In the genomic region with DNA sequence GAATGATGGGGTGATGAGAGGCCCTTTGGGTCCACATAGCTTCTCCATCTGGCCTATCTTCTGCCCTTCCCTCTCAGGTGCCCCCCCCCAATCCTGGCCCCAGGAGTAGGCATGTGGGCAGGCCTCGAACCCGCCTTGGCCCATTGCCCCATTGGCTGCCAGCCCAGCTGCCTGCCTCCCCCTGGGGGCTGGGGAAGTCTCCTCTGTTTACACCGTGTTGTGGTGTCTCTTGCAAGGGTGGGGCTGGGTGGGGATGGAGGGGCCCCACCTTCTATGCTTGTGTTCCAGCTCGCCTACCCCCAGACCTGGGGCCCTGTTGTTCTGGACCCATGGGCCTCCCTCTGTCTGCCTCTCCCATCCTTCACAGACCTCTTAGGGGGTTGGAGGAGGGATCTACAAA, we compare ENCODE assay signal across 12 mouse cellular contexts. TPM values are rescaled to one million over a fixed set of nuclear protein-coding genes. Genes with fewer than 3 reads are reported as not detected.
A peak's percentile ranks its signal among the peaks of the same experiment; 100 is the strongest.
DNase-seq lines count a peak whose midpoint lies in the region; ATAC-seq lines count a peak whose summit lies in the region.
"Had no signal": no experiment of that assay in that cellular context is flagged by ENCODE, and none has a peak within 500 bp of the region (broad histone marks: within the 10 kb centered on the region; RNA-seq: fewer than 3 reads in every experiment).

No protein-coding gene starts in this region.

- intact Hi-C loops in left cerebral cortex, postnatal 4 days (cut with DNase I): no loop called here

- H3K4me3 ChIP-seq in heart, embryonic 10.5 days: no peak overlapping the region
- H3K4me3 ChIP-seq in embryonic facial prominence, embryonic 15.5 days (replicated peaks): no peak overlapping the region
- H3K4me3 ChIP-seq in lung, embryonic 16.5 days (ENCODE audit: low read length): no peak overlapping the region

- 64% methylated on average over 4 of the region's 4 CpGs for WGBS in heart, embryonic 10.5 days
- 30% methylated on average over 4 of the region's 4 CpGs for WGBS in embryonic facial prominence, embryonic 15.5 days
- 32% methylated on average over 4 of the region's 4 CpGs for WGBS in lung, embryonic 16.5 days

- H3K36me3 ChIP-seq in heart, embryonic 10.5 days: peaks cover 12% of the 10 kb centered on the region; the same call in 1 of the 2 replicates
- H3K36me3 ChIP-seq in embryonic facial prominence, embryonic 15.5 days: peaks cover 16% of the 10 kb centered on the region; the same call in 1 of the 2 replicates
- no peaks in the 10 kb centered on the region for H3K36me3 ChIP-seq in lung, embryonic 16.5 days (ENCODE audit: control insufficient read depth, insufficient read depth, low read length)

- no peak overlapping the region for H3K9ac ChIP-seq in embryonic facial prominence, embryonic 15.5 days
- 0 out of 2 replicates have a peak overlapping the region, but pooled peaks have one; percentile 43 for H3K9ac ChIP-seq in lung, embryonic 16.5 days (ENCODE audit: low read length)

- DNase-seq in heart, embryonic 10.5 days (ENCODE audit: low spot score): no peak
- no peak for DNase-seq in heart, adult 9 months (ENCODE audit: low spot score in 2 of 2)
- peak; percentile 68 for DNase-seq in left cerebral cortex, postnatal 4 days
- DNase-seq in left cerebral cortex, adult 9 months (ENCODE audit: low spot score in 2 of 2): no peak
- no peak for DNase-seq in adrenal gland, postnatal 14 days
- DNase-seq: embryo, embryonic 11 days; thymus, adult 2 months had no signal

- peaks cover 50% of the 10 kb centered on the region for H3K4me1 ChIP-seq in heart, embryonic 10.5 days
- peaks cover 67% of the 10 kb centered on the region for H3K4me1 ChIP-seq in embryonic facial prominence, embryonic 15.5 days
- H3K4me1 ChIP-seq in lung, embryonic 16.5 days (replicated peaks; ENCODE audit: control insufficient read depth, insufficient read depth, low read length): peaks cover 35% of the 10 kb centered on the region

- H3K27me3 ChIP-seq in heart, embryonic 10.5 days (ENCODE audit: insufficient read depth, poor library complexity, severe bottlenecking): peaks cover 60% of the 10 kb centered on the region
- no peaks in the 10 kb centered on the region for H3K27me3 ChIP-seq in embryonic facial prominence, embryonic 15.5 days
- no peaks in the 10 kb centered on the region for H3K27me3 ChIP-seq in lung, embryonic 16.5 days (ENCODE audit: control insufficient read depth, insufficient read depth, low read depth, low read length)

- 0 out of 2 replicates have a peak, but pooled peaks have one; percentile 20 for ATAC-seq in embryonic facial prominence, embryonic 15.5 days (ENCODE audit: insufficient number of reproducible peaks, low FRiP score, low TSS enrichment, low read depth)
- 0 out of 2 replicates have a peak, but pooled peaks have one; percentile 5 for ATAC-seq in lung, embryonic 16.5 days (ENCODE audit: low read depth)
- no peak for ATAC-seq in inflammation-experienced regulatory T-cells, adult 6 months

- H3K27ac ChIP-seq in heart, embryonic 10.5 days: peak overlapping the region; percentile 63
- peak overlapping the region; percentile 74 for H3K27ac ChIP-seq in embryonic facial prominence, embryonic 15.5 days (replicated peaks)
- peak overlapping the region; percentile 87 for H3K27ac ChIP-seq in lung, embryonic 16.5 days (ENCODE audit: low read length)

- peak overlapping the region; percentile 29 for H3K4me2 ChIP-seq in embryonic facial prominence, embryonic 15.5 days (replicated peaks)
- H3K4me2 ChIP-seq in lung, embryonic 16.5 days (ENCODE audit: low read depth, low read length): peak overlapping the region; percentile 22; the same call in 1 of the 2 replicates

- H3K9me3 ChIP-seq in heart, embryonic 10.5 days: no peaks in the 10 kb centered on the region
- H3K9me3 ChIP-seq in embryonic facial prominence, embryonic 15.5 days (replicated peaks): no peaks in the 10 kb centered on the region
- no peaks in the 10 kb centered on the region for H3K9me3 ChIP-seq in lung, embryonic 16.5 days (ENCODE audit: control insufficient read depth, low read length)

RNA-seq across cellular contexts. Expression of gene AC109138.7, which starts 6.3 kb away (rescaled TPM):
- polyA plus RNA-seq in heart, embryonic 10.5 days (2016; fragmentation: Nextera tagmentation; extraction: Ambion mirVana): not detected in 2 replicates
- not detected for total RNA-seq in left cerebral cortex, postnatal 4 days (2021)
- polyA plus RNA-seq in embryonic facial prominence, embryonic 15.5 days (2015; fragmentation: Nextera tagmentation; extraction: Ambion mirVana): not detected in 2 replicates
- not detected in 2 replicates for polyA plus RNA-seq in lung, embryonic 16.5 days (2015; fragmentation: Nextera tagmentation; extraction: Ambion mirVana)
- not detected for polyA plus RNA-seq in inflammation-experienced regulatory T-cells, adult 6 months (2017; shearing (Covaris generic))
- total RNA-seq in adrenal gland, postnatal 14 days (2021): not detected in 2 replicates
- polyA plus RNA-seq: large intestine, adult 2 months; liver, embryonic 16.5 days; thymus, adult 2 months had no signal

RNA-seq across cellular contexts. Expression of gene Clcf1, which starts 6.4 kb away (rescaled TPM):
- polyA plus RNA-seq in heart, embryonic 10.5 days (2016; fragmentation: Nextera tagmentation; extraction: Ambion mirVana): 2.1 and 3.4 TPM in 2 replicates
- 1 to 10 TPM; 1.2 to 1.3 TPM for total RNA-seq in left cerebral cortex, postnatal 4 days (2021)
- 10.1 and 10.2 TPM in 2 replicates for polyA plus RNA-seq in embryonic facial prominence, embryonic 15.5 days (2015; fragmentation: Nextera tagmentation; extraction: Ambion mirVana)
- polyA plus RNA-seq in lung, embryonic 16.5 days (2015; fragmentation: Nextera tagmentation; extraction: Ambion mirVana): 4.8 and 6.1 TPM in 2 replicates
- polyA plus RNA-seq in inflammation-experienced regulatory T-cells, adult 6 months (2017; shearing (Covaris generic)): 10 to 100 TPM; 13.4 to 51.6 (median 33.9) TPM
- 10.8 and 16.3 TPM in 2 replicates for total RNA-seq in adrenal gland, postnatal 14 days (2021)

RNA-seq across cellular contexts. Expression of gene Pold4, which starts 11.3 kb away (rescaled TPM):
- 15.5 and 18.7 TPM in 2 replicates for polyA plus RNA-seq in heart, embryonic 10.5 days (2016; fragmentation: Nextera tagmentation; extraction: Ambion mirVana)
- total RNA-seq in left cerebral cortex, postnatal 4 days (2021): 10 to 100 TPM; 11.3 to 11.9 TPM
- 33.5 and 34.0 TPM in 2 replicates for polyA plus RNA-seq in embryonic facial prominence, embryonic 15.5 days (2015; fragmentation: Nextera tagmentation; extraction: Ambion mirVana)
- polyA plus RNA-seq in lung, embryonic 16.5 days (2015; fragmentation: Nextera tagmentation; extraction: Ambion mirVana): 32.6 and 38.0 TPM in 2 replicates
- polyA plus RNA-seq in inflammation-experienced regulatory T-cells, adult 6 months (2017; shearing (Covaris generic)): 100 to 1,000 TPM in 2 of 3 experiments, 10 to 100 TPM in 1; 96.4 to 134 (median 118) TPM
- total RNA-seq in adrenal gland, postnatal 14 days (2021): 43.3 and 57.9 TPM in 2 replicates

RNA-seq across cellular contexts. Expression of gene Rad9a, which starts 19.0 kb away (rescaled TPM):
- 33.0 and 40.0 TPM in 2 replicates for polyA plus RNA-seq in heart, embryonic 10.5 days (2016; fragmentation: Nextera tagmentation; extraction: Ambion mirVana)
- 10 to 100 TPM in 1 of 2 experiments, 1 to 10 TPM in 1; 9.8 to 10.6 TPM for total RNA-seq in left cerebral cortex, postnatal 4 days (2021)
- polyA plus RNA-seq in embryonic facial prominence, embryonic 15.5 days (2015; fragmentation: Nextera tagmentation; extraction: Ambion mirVana): 33.6 and 35.0 TPM in 2 replicates
- polyA plus RNA-seq in lung, embryonic 16.5 days (2015; fragmentation: Nextera tagmentation; extraction: Ambion mirVana): 30.5 and 33.6 TPM in 2 replicates
- polyA plus RNA-seq in inflammation-experienced regulatory T-cells, adult 6 months (2017; shearing (Covaris generic)): 10 to 100 TPM; 43.6 to 63.0 (median 59.1) TPM
- total RNA-seq in adrenal gland, postnatal 14 days (2021): 8.2 and 10.7 TPM in 2 replicates

RNA-seq across cellular contexts. Expression of gene Ppp1ca, which starts 28.6 kb away (rescaled TPM):
- 876 and 946 TPM in 2 replicates for polyA plus RNA-seq in heart, embryonic 10.5 days (2016; fragmentation: Nextera tagmentation; extraction: Ambion mirVana)
- total RNA-seq in left cerebral cortex, postnatal 4 days (2021): 100 to 1,000 TPM; 318 to 333 TPM
- 745 and 794 TPM in 2 replicates for polyA plus RNA-seq in embryonic facial prominence, embryonic 15.5 days (2015; fragmentation: Nextera tagmentation; extraction: Ambion mirVana)
- 911 and 931 TPM in 2 replicates for polyA plus RNA-seq in lung, embryonic 16.5 days (2015; fragmentation: Nextera tagmentation; extraction: Ambion mirVana)
- 1,000 to 10,000 TPM in 1 of 3 experiments, 100 to 1,000 TPM in 2; 808 to 1,210 (median 823) TPM for polyA plus RNA-seq in inflammation-experienced regulatory T-cells, adult 6 months (2017; shearing (Covaris generic))
- total RNA-seq in adrenal gland, postnatal 14 days (2021): 369 and 402 TPM in 2 replicates
